Mouse (Mus musculus) testis, adult 2 months (tissue): ENCODE results near the gene Mta1.

Experiments
- CTCF ChIP-seq: fragments of 200-500 bp; IDR thresholded peaks from 2 replicates; pipeline ENCODE4 v1.5.1; 2012; ENCODE audit warnings: low read depth, mild to moderate bottlenecking, inconsistent platforms, low read length, moderate library complexity; ENCODE audit not compliant: control insufficient read depth, insufficient read depth, insufficient replicate concordance
- POLR2A ChIP-seq: fragments of 200-500 bp; IDR thresholded peaks from 2 replicates; pipeline ENCODE4 v1.6.1; 2012; ENCODE audit warnings: low read depth, mild to moderate bottlenecking, inconsistent platforms, low read length, moderate library complexity; ENCODE audit not compliant: control insufficient read depth

DNA sequence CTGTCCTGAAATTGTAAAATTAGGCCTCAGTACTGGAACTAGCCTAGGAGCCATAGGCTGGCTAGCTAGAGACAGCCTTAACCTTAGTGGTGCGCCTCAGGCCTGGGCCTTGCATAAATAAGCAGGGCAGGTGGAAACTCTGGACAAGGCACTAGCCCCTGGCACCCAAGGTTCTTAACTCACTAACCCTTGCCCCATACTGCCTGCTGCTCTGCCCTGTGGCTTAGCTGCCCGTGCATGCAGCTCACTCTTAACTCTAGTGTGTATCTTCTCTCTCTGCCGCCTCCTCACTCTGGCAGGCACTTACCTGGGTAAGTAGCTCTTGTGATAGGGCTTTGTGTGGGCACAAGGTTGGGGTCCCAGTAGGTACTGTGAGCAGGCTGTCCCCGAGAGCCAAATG lies 36.4 kb downstream of the Mta1 start:
- TF ChIP-seq POLR2A, result no peak
- TF ChIP-seq CTCF, result no peak
